Mouse (Mus musculus): ENCODE measurements at regions not wholly inside any gene's neighbourhood (a gene's known extent, or its start where the extent isn't known, plus 50 kb on each side); places are given as distances from the start of the nearest gene placed in this dataset.

- no peak for DNase-seq
Observed at GRCm38 (mm10) chr4:10610784-10611183, 263.5 kb upstream of the 2610301B20Rik start.

Data from gastrocnemius, postnatal 25 days (tissue).